Mouse (Mus musculus) urinary bladder, postnatal 25 days (tissue): ENCODE results near the gene Arhgef6.

Experiments
- DNase-seq: peaks from one replicate; pipeline ENCODE4 v3.0.0; 2022; ENCODE audit warnings: low spot score

Gene Arhgef6

DNA sequence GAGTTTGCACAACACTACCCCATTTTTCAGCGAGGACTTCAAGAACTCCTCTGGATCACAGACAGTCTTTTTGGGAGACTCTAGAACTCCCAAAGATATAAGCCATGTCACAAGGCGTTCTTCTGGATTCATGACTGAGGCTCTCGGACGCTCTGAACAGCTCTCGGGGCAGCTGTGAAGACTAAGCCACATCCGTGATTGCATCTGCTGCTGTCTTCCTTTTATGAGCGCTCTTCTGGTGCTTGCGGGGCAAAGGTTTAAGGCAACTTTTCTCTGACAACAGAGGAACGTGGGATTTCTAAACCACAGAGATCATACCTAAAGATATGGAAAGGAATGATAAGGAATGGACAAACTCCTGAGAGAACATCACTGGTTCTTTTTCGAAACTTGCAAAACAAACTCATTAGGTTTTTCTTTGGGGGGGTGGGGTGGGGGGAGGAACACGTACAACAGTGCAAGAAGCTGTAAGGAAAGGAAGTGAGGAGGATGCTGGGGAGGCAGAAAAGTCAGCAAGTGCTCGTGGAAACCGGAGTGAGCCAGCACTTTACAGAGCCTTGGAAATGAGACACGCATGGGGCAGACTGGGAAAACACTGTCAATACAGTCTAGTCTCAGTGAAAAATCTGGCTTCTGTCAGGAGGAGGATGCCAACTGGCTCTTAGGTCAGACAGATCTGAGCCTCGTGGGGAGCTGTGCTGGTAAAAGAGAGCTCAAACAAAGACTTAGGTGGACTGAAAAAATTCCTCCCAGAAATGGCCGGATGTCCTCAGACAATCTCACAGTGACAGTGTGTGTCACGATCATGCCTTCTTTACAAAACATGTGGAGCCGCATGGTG lies at the start of gene Arhgef6:
Gene Arhgef6, minus strand, starts transcription at position 359 of the 841 bp plus-strand sequence.
- no peak for DNase-seq

DNA sequence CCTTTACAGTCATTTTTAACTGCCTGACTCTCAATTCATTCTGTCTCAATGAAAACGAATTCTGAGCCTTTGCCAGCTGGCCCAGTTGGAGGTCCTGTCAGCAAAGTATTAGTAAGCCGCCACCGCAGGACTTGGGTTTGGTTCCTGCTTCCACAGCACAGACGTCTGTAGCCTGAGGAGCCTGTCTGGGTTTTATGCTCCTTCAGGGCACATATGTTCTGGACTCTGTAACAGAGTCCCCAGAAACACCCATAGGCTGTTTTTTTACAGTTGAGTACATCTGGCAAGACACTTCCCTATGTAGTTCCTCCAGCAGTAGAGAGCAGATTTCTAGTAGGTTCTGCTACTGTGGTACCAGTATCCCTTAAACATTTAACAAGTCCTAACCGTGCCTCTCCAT lies 42.4 kb upstream of the Arhgef6 start:
- DNase-seq: no peak

- no peak for DNase-seq
Observed at GRCm38 (mm10) chrX:57378579-57378978, 40.0 kb upstream of the Arhgef6 start.

GRCm38 (mm10) chrX:57377096-57377495 lies 38.6 kb upstream of the Arhgef6 start:
- no peak for DNase-seq

DNA sequence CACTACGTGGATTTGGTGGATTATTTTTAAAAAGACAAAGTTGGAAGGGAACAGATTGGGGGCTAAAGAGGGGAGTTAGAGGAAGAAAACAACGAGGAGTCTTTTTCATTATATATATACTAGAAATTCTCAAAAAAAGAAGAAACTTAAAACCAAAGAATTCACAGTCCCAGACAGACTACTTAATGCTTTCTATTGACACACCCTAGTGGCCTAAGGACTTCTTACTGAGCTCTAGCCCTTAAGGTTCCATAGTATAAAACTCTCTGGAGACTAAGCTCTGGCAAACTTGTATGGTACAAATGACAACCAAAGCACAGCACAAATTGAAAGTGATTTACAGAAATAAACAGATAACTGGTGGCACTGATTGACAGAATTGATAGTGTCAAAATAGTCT lies 35.5 kb upstream of the Arhgef6 start:
- DNase-seq: no peak

DNA sequence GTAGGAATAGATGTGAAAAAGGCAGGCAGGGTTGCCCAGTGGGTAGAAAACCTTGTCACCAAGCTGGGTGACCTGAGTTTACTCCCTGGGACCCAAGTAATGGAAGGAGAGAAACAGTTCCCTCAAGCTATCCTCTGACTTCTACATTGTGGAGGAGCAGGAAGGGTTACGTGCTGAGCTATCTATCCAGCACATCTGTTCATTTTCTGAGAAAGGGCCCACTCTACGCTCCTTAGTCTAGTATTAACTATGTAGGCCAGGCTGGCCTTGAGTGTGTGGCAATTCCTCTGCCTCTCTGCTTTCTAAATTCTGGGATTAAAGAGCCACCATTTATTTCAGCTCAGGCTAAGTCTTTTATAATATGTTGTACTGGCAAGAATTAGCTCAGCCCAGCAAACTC lies 35.0 kb upstream of the Arhgef6 start:
- DNase-seq: no peak

DNA sequence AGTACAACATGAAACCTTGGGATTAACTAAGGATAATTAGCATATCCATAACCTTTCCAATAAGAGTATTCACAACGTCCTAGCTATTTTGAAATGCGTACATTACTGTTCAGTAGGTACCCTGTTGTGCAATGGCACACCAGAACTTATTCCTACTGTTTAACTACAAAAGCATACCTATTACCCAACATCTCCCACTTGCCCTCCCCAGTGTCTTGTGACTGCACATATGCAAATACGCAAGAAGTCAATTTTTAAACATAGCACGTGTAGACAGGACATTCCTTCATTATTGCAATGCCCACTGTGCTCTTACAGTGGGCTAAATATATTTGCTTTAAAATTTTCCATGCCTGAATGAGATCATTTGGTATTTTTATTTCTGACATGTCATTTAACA lies 34.4 kb upstream of the Arhgef6 start:
- DNase-seq: no peak

GRCm38 (mm10) chrX:57364891-57365569 lies 26.5 kb upstream of the Arhgef6 start:
- DNase-seq: no peak

GRCm38 (mm10) chrX:57359316-57359715 lies 20.8 kb upstream of the Arhgef6 start:
- DNase-seq: no peak

DNA sequence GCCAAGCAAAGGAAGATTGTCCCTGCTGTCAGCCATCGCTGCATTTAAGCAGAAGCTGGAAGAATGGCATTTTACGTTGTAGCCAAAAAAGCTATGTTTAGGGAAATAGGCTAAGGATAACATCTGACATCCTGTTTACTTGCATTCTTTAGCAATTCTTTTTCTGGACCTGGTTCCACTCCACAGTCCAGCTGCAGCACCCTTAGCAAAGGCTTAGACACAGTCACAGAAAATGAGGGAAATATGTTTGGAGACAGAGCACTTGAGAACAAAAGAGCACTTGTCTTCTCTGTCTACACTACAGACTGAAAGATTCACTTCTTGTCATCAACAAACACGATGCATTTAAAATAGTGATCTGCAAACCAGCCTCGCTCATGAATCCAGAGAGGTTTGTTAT lies 691 bp upstream of the Arhgef6 start:
- DNase-seq: no peak

- DNase-seq: no peak
Observed at GRCm38 (mm10) chrX:57337582-57337981, 947 bp downstream of the Arhgef6 start.

- DNase-seq: no peak
Observed at GRCm38 (mm10) chrX:57336958-57337357, 1.6 kb downstream of the Arhgef6 start.

DNA sequence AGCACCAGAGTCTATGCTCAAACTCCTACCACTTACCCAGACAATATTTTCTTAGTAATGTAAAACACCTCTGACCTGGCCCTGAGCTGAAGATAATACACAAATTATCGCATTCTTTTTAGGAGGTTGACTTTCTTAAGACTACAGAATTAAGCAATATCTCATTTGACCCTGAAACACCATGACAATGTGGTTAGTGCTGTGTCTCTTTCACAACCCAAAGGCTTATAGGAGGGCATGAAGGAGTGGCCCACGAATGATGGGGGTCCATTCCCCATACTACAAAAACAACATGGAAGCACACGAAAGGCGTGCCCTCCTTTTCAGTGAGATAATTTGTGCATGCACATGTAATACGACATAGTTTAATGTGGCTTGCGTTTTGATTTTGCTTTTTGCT lies 3.2 kb downstream of the Arhgef6 start:
- no peak for DNase-seq

- DNase-seq: no peak
Observed at GRCm38 (mm10) chrX:57327668-57328338, 10.7 kb downstream of the Arhgef6 start.

GRCm38 (mm10) chrX:57326487-57327221 lies 11.9 kb downstream of the Arhgef6 start:
- DNase-seq: peak; percentile 14

GRCm38 (mm10) chrX:57325861-57326461 lies 12.6 kb downstream of the Arhgef6 start:
- peak; percentile 21 for DNase-seq

DNA sequence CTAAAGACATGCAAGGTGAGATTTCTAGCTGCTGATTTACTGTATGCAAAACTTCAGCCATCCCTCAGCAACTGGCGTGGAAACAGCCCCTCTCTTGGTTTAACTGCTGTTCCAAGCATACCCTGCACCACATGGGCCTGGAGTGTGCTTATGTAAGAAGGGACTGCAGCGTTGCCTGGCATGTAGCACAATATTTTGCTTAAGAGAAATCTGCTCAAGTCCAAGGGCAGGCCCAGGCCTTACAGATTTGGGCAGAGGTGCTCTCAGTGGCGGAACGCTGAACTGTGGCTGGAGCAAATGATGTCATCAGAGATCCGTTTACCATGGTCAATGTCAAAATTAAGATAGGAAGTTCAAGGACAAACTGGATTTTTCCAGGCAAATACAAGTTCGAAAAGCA lies 13.6 kb downstream of the Arhgef6 start:
- DNase-seq: no peak

GRCm38 (mm10) chrX:57312066-57312465 lies 26.5 kb downstream of the Arhgef6 start:
- DNase-seq: no peak

- no peak for DNase-seq
Observed at GRCm38 (mm10) chrX:57309993-57310392, 28.5 kb downstream of the Arhgef6 start.

- no peak for DNase-seq
Observed at GRCm38 (mm10) chrX:57306747-57307146, 31.8 kb downstream of the Arhgef6 start.

DNA sequence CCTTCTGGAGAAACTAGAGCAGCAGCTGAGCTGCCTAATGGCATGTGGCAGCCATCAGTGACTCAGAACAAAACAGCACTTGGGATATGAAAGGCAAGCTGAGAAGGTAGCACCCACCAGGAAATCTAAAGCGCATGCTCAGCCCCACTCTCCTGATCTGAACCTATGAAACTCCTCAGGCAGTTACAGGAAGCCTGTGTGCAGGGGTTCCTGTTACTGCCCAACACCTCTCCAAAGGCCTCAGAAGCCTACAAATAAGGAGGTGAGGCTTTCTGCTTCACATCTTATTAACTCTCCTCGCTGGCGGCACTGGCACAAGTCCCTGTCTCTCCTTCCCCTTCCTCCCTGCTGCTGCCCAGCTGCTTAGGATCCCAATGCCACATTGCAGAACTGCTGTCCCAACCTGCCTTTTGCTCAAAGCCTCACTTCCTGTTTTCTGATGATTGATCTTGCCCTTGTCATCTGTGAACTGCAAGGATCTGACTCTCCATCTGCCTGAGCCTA lies 33.7 kb downstream of the Arhgef6 start:
- no peak for DNase-seq
